Mouse (Mus musculus) megakaryocyte-erythroid progenitor cell, adult 5-6 weeks (primary cell): ENCODE results near the gene L2hgdh. TPM values are rescaled to one million over a fixed set of nuclear protein-coding genes. Genes with fewer than 3 reads are reported as not detected.

Experiments used
- ATAC-seq: replicated peaks from 2 replicates; pipeline ENCODE4 v1.8.0; 2016; ENCODE audit warnings: mild to moderate bottlenecking, inconsistent platforms; ENCODE audit not compliant: severe bottlenecking, poor library complexity, low FRiP score, low TSS enrichment
- total RNA-seq, 2 experiments: library from RNA; stranded (forward) in 1 of 2; stranded (reverse) in 1 of 2; fragments of 200-1000, 215-1000 nt in 1 of 2; fragments of >200 nt in 1 of 2; fragmentation: Nextera tagmentation in 1 of 2; gene quantifications; 2 replicates each; pipeline ENCODE4 v1.2.3; 2014 to 2017

L2hgdh gene
- total RNA-seq, 2 experiments from 2014 or later = 25.7 to 27.9 TPM

DNA sequence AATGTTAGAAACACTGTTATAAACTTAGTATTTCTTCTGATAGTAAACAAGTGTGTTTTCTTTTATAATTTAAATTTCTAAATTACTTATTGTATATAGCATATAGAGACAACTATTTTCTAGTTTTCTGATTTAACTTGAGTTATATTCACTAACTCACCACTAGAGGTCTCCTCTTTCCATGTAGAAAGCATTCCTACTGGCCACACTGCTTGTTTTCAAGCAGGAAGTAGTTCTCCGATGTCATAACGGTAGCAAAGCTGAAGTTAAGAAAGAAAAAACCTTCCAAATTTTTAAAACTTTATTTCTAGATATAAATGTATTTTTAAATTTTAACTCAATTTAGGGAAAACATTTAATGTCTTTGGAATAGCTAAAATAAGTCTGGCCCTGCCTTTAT lies 8.8 kb upstream of the L2hgdh start:
- ATAC-seq = peak; percentile 79; the same call in 1 of the 2 replicates

DNA sequence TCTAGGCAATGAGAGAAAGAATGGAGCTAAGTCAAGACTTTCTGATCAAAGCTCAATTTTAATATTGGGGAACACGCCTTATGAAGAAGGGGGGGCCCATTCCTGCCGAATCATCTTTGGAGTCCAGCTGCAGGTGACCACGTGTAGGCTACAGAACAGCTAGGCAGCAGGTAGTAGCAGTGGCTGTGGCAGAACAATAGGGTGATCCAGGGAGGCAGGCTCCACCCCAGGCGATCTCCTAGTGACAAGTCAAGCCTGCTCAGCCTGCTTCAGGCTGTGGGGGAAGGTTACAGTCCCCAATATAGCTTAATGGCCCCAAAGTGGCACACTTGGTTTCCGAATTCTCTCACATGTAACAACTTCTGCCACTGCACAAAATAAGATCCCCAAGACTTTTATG lies 7.5 kb upstream of the L2hgdh start:
- ATAC-seq = no peak

DNA sequence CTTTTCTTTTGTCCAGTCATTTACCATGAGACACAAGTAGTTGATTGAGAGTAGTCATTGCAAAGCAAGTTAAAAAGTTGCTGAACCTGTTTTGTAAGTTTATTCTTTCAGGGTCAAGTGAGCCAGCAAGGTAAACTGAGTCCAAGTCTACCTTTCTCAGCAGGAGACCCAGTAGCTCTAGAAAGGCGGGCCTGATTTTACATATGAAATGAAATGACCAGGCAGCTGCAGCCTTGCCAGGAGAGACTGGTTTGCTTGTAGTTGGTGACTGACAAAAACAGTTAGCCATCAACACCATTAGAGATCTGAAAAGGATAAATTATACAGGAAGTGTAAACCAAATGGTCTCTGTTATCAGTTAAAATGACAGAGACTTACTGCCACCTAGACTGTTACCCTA lies 5.6 kb upstream of the L2hgdh start:
- ATAC-seq = no peak

- no peak for ATAC-seq
Observed at GRCm38 (mm10) chr12:69729246-69729645, 4.6 kb upstream of the L2hgdh start.

GRCm38 (mm10) chr12:69724018-69724710 lies 509 bp downstream of the L2hgdh start:
- no peak for ATAC-seq

- no peak for ATAC-seq
Observed at GRCm38 (mm10) chr12:69723376-69723775, 1.3 kb downstream of the L2hgdh start.

- no peak for ATAC-seq
Observed at GRCm38 (mm10) chr12:69722857-69723256, 1.8 kb downstream of the L2hgdh start.

- no peak for ATAC-seq
Observed at GRCm38 (mm10) chr12:69713628-69714027, 11.0 kb downstream of the L2hgdh start.

DNA sequence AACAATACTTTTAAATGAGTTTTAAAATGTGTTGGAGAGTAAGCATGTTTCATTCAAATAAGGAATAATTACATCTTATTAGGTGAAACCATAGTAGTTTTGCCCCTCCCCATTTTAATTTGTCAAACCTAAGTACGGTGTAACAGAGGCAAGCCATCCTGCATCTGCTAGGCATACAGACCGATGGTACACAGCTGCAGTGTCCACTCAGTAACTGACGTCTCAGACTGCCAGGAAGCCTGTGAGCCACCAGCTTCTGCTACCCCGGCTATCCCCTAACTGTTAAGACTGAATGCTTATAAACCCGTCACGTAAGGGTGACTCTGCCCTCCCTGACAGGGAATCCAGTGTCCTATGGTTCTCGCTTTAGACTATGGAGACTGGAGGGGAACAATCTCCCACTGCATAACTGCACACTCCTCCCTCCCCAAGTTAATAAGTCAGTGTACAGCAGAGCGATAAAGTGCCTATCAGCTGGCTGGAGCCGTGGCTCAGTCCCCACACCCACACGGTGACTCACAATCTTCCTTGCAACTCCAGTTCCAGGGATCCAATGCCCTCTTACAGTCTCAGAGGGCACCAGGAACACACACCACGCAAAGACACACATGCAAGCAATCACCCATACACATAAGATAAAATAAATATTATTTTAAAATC lies 19.7 kb downstream of the L2hgdh start:
- ATAC-seq = no peak

- ATAC-seq = no peak
Observed at GRCm38 (mm10) chr12:69698352-69698751, 26.3 kb downstream of the L2hgdh start.

DNA sequence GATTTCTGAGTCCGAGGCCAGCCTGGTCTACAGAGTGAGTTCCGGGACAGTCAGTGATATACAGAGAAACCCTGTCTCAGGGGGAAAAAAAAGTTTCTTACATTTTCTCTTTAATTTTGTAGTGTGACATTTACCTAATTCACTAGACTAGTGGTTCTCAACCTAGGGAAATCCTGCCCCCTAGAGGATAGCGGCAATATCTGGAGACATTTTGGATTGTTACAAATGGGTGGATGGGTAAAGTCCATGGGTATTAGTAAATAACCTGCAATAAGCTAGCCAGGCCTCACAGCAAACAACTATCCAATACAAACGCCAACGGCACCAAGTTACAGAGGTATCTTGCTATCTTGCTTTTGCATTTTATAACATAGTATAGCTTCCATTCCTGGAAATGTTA lies 27.9 kb downstream of the L2hgdh start:
- ATAC-seq = peak; percentile 82; the same call in 1 of the 2 replicates

DNA sequence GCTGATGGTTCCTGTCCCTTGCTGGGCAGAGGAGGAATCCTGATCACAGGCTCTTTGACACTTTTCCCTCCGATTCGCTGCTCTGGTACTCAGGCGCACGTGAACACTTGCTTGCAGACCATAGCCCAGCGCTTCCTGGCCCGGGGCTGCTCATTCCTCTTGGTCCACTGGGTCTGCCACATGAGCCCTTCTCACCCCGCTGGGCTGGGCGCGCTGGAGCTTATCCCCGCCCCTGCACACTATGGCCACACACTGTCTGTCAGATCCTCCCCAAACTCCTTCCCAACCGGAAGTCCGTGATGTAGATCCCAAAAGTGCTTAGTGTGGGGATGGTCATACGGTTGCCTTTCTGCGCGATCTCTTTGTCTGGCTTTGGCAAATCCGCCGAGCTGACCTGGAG lies 31.2 kb downstream of the L2hgdh start:
- ATAC-seq = no peak

GRCm38 (mm10) chr12:69690714-69691113 lies 34.0 kb downstream of the L2hgdh start:
- no peak for ATAC-seq

- ATAC-seq = no peak
Observed at GRCm38 (mm10) chr12:69689094-69689493, 35.6 kb downstream of the L2hgdh start.

- no peak for ATAC-seq
Observed at GRCm38 (mm10) chr12:69688368-69688767, 36.3 kb downstream of the L2hgdh start.

GRCm38 (mm10) chr12:69683537-69683936 lies 41.1 kb downstream of the L2hgdh start:
- peak; percentile 80 for ATAC-seq

DNA sequence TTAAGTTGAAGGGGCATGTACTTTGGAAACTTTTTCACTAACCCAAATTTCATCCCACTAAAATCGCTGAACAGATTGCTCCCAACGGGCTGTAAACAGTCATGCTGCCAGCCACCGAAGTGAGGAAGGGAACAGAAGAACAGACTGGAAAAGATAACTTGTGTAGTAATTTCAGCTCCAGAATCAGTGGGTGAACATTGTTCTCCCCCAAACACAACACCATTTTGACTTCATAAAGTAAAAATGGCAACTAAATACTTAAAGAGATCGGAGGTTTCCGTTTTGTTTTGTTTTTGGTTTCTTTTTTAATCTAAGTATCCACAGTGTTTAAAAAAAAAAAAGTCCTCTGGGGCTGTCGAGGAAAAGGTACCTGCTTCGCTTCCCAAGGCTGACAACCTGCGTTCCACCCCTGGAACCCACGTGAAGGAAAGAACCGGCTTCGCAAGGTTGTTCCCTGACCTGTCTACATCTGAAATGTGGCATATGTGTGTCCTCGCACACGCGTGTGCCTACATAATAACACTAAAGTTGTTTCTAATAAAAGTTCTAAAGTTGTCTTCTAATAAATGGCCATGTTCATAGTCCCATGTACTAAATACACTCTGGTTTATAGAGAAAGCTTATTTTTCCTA lies 41.8 kb downstream of the L2hgdh start:
- ATAC-seq = no peak

DNA sequence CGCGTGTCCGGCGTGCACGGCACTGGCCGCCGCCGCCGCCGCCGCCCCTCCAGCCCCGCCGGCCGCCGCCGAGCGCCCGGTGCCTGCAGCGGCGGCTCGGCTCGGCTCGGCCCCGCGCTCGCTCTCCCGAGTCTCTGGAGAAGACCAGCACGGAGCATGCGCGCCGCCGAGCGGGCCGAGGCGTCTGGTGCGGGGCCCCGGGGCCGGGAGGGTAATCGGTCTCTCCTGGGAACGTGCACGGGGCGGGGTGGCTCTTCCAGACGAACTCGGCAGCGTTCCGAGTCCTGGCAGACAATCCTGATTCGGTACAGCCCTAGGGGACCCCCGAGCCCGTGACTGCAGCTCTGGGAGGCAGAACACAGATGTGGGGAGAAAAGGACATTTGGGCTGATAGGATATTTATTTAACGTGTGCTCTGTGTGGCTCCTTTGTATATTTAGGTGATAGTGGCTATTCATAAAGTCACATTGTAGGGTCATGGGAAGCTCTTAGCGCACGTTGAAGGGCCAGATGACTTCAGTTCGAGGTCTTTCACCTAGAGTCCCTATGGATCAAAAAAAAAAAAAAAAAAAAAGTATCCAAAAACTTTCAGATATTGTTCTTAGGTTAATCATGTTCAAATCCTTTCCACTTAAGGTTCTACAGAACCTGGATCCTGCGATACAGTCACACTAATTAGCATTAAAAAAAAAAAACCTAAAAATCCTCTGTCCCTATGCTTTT lies 42.4 kb downstream of the L2hgdh start:
- peak; percentile 56 for ATAC-seq

DNA sequence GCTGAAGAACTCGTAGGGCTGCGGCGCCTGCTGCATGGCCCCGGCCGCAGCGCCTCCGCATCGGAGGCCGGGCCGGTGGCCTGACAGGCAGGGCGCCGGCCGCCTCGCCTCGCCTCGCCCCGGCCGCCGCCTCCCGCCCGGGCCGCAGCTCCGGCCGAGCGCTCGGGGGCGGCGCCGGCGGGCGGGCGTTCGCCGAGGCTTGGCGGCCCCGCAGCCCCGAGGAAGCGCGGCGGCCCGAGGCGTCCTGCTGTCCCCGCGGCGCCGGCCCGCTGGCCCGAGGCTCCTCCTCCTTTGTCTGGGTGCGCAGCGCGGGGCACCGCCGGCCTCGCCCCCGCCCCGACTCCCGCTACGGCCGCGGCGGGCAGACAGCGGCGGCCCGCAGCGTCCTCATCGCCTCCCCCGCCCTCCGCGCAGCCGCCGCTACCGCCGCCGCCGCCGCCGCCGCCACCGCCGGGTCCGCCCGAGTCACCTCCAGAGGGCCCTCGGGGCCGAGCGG lies 43.1 kb downstream of the L2hgdh start, which contains the start of gene Sos2:
TSS of gene Sos2 (minus strand) at position 287 of the 496 bp plus-strand sequence.
- no peak for ATAC-seq
